Mouse (Mus musculus): ENCODE results near the gene Rab15. TPM values are rescaled to one million over a fixed set of nuclear protein-coding genes. Genes with fewer than 3 reads are reported as not detected.

Gene Rab15
- polyA plus RNA-seq, 1 experiment from 2014 or later: 18.7 TPM

DNA sequence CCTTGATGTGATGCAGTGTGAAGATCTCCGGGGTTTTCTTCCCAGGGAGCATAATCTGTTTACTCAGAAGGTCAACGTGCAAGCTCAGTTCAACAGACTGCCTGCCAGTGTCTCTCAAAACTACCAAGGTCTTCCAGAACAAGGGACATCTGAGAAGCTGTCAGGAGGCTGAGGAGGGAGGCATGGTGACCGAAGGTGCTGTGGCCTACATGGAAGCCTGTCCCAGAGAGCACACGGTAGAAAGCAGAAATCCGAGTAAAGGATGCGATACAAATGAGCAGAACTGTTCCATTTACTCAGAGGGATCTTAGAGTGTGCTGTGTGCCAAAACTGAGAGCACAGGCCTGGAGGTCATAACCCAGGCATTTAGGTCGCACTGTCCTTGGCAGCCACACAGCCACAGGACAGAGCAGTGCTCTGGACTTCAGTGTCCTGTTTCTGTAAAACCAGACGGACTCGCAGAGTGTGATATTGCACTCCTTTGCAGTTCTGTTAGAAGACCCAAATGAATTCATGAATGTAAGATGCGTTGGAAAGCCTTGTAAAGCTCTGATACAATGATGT is 38.6 kb downstream of the Rab15 start:
- no peak overlapping the region for H3K9ac ChIP-seq (ENCODE audit: low read depth, low read length)
- H3K27me3 ChIP-seq (replicated peaks; ENCODE audit: control insufficient read depth, insufficient read depth, low read length): no peaks in the 10 kb centered on the region
- no peaks in the 10 kb centered on the region; the same call in 1 of the 2 replicates for H3K4me1 ChIP-seq (ENCODE audit: control insufficient read depth, insufficient read depth, low read length)
- ATAC-seq: no peak
- H3K4me3 ChIP-seq (ENCODE audit: low read length): no peak overlapping the region
- H3K4me2 ChIP-seq (ENCODE audit: low read depth, low read length): no peak overlapping the region
- no peaks in the 10 kb centered on the region for H3K36me3 ChIP-seq (ENCODE audit: control insufficient read depth, insufficient read depth, low read length)
- no peak overlapping the region for H3K27ac ChIP-seq (ENCODE audit: low read length)
- WGBS: 60% methylated on average over 10 of the region's 10 CpGs
- H3K9me3 ChIP-seq (ENCODE audit: control insufficient read depth, low read length): no peaks in the 10 kb centered on the region

DNA sequence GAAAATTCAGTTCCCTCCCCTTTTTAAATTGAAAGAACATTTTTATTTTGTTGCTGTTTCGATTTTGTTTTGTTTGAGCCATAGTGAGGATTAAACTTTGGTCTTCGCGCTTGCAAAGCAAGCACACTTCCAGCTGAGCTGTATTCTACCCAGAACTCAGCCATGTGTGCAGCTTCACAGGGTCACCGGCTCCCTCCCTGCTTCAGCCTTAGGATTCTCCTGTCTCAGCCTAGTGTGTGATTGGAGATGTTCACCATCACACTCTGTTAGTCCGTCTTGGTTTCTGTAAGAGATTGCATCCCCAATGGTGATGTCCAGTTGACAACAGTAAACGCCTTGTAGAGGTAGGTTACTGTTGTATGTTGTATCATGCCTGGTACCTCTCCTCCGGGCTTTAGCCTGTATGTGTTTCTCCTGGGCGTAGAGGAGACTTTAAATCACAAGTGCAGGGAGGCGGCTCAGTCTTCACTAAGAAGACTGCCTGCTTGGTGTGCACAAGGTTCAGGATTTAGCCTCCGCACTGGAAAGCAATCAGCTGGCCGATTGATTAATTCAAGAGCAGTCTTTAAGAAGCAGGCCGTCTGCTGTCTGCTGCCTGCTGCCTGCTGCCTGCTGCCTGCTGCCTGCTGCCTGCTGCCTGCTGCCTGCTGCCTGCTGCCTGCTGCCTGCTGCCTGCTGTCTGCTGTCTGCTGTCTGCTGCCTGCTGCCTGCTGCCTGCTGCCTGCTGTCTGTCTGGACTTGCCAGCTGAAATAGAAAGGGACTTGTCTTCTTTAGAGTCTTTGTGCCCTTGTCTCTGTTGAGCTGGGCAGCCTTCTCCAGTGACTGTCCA is 41.9 kb downstream of the Rab15 start:
- Histone ChIP-seq H3K4me3 (ENCODE audit: low read length) (no peak overlapping the region), H3K4me1 (ENCODE audit: control insufficient read depth, insufficient read depth, low read length) (no peaks in the 10 kb centered on the region; the same call in 1 of the 2 replicates), H3K27me3 (replicated peaks; ENCODE audit: control insufficient read depth, insufficient read depth, low read length) (no peaks in the 10 kb centered on the region), H3K36me3 (ENCODE audit: control insufficient read depth, insufficient read depth, low read length) (peaks cover 3% of the 10 kb centered on the region; the same call in 1 of the 2 replicates), H3K27ac (ENCODE audit: low read length) (no peak overlapping the region), H3K4me2 (ENCODE audit: low read depth, low read length) (no peak overlapping the region), H3K9ac (ENCODE audit: low read depth, low read length) (no peak overlapping the region), H3K9me3 (ENCODE audit: control insufficient read depth, low read length) (no peaks in the 10 kb centered on the region)
- ATAC-seq: no peak
- WGBS: 77% methylated on average over 12 of the region's 12 CpGs

DNA sequence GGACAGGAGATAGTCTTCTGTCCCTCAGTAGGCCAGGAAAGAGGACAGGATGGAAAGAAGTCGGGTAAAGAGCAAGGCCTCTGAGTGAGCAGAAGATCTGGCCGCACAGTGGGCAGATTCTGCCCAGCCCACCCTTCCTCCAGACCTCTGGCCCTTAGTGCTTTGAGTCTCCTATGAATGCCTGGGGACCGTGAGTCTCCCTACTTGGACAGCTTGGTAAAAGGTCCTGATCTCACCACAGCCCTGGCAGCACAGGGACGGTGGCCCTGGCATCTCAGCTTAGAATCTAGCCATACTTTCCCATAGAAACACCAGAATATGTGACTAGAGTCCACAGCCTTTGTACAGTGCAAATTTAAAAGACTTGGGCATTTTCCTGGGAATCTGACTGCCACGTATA is 42.8 kb downstream of the Rab15 start:
- no peaks in the 10 kb centered on the region for H3K9me3 ChIP-seq (ENCODE audit: control insufficient read depth, low read length)
- H3K36me3 ChIP-seq (ENCODE audit: control insufficient read depth, insufficient read depth, low read length): peaks cover 3% of the 10 kb centered on the region; the same call in 1 of the 2 replicates
- H3K4me1 ChIP-seq (ENCODE audit: control insufficient read depth, insufficient read depth, low read length): no peaks in the 10 kb centered on the region; the same call in 1 of the 2 replicates
- no peak overlapping the region for H3K9ac ChIP-seq (ENCODE audit: low read depth, low read length)
- H3K27me3 ChIP-seq (replicated peaks; ENCODE audit: control insufficient read depth, insufficient read depth, low read length): no peaks in the 10 kb centered on the region
- no peak for ATAC-seq
- H3K27ac ChIP-seq (ENCODE audit: low read length): no peak overlapping the region
- no peak overlapping the region for H3K4me2 ChIP-seq (ENCODE audit: low read depth, low read length)
- 87% methylated on average over 5 of the region's 5 CpGs for WGBS
- H3K4me3 ChIP-seq (ENCODE audit: low read length): no peak overlapping the region

DNA sequence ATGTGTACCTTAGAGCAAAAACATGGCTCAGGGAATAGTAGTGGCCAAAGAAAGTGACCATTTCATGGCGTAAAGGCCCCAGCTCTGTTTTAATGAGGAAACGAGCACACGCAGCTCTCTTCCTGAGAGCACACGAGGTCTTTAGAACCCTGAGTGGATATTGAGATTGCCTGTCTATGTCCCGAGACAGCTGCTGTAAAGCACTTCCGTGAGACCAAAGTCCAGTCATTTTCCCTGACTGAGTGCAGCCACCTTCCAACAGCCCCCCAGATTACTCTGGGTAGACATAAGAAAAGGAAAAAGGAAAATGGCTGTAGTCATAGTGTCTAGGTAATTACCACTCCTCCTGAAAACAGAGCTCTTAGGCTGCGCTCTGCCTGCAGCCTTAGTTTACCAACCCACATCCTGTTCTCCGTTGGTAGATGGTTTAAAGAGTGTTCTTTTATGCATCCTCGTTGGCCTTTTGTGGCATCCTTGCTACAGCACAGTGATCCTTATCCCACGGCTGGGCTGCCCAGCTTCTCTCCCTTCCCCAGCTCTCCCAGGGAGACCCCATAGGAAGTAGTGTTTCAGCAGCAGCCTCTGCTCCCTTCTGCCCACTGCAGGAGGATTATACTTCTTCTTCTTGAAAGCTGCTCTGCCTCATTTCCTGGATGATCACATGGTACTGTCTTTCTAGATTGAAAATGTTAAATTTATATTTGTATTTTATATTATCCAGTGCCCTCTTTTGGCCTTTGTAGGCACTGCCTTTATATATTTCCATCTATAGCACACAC is 44.2 kb downstream of the Rab15 start:
- peaks cover 3% of the 10 kb centered on the region; the same call in 1 of the 2 replicates for H3K36me3 ChIP-seq (ENCODE audit: control insufficient read depth, insufficient read depth, low read length)
- WGBS: 65% methylated on average over 10 of the region's 10 CpGs
- no peak overlapping the region for H3K9ac ChIP-seq (ENCODE audit: low read depth, low read length)
- no peak overlapping the region for H3K4me2 ChIP-seq (ENCODE audit: low read depth, low read length)
- H3K4me3 ChIP-seq (ENCODE audit: low read length): no peak overlapping the region
- ATAC-seq: peak; percentile 70
- H3K4me1 ChIP-seq (ENCODE audit: control insufficient read depth, insufficient read depth, low read length): no peaks in the 10 kb centered on the region; the same call in 1 of the 2 replicates
- H3K9me3 ChIP-seq (ENCODE audit: control insufficient read depth, low read length): no peaks in the 10 kb centered on the region
- H3K27ac ChIP-seq (ENCODE audit: low read length): no peak overlapping the region
- no peaks in the 10 kb centered on the region for H3K27me3 ChIP-seq (replicated peaks; ENCODE audit: control insufficient read depth, insufficient read depth, low read length)

DNA sequence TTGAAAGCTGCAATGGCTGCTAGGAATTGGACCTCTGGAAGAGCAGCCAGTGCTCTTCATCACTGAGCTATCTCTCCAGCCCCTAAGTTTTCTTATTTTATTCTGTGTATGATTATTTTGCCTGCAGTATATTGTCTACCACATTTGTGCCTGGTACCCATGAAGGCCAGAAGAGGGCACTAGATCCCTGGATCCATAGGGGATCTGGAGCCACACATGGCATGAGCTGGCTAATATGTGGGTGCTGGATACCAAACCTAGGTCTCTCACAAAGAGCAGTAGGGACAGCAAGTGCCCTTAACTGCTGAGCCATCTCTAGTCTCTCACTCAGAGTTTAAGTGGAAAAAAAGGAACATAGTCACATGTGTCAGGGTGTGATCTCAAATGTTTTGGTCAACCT is 44.9 kb downstream of the Rab15 start:
- 0 out of 2 replicates have a peak, but pooled peaks have one; percentile 28 for ATAC-seq
- peaks cover 3% of the 10 kb centered on the region; the same call in 1 of the 2 replicates for H3K36me3 ChIP-seq (ENCODE audit: control insufficient read depth, insufficient read depth, low read length)
- H3K9ac ChIP-seq (ENCODE audit: low read depth, low read length): no peak overlapping the region
- H3K4me2 ChIP-seq (ENCODE audit: low read depth, low read length): no peak overlapping the region
- H3K9me3 ChIP-seq (ENCODE audit: control insufficient read depth, low read length): no peaks in the 10 kb centered on the region
- H3K27ac ChIP-seq (ENCODE audit: low read length): no peak overlapping the region
- no peak overlapping the region for H3K4me3 ChIP-seq (ENCODE audit: low read length)
- H3K4me1 ChIP-seq (ENCODE audit: control insufficient read depth, insufficient read depth, low read length): no peaks in the 10 kb centered on the region; the same call in 1 of the 2 replicates
- no peaks in the 10 kb centered on the region for H3K27me3 ChIP-seq (replicated peaks; ENCODE audit: control insufficient read depth, insufficient read depth, low read length)

DNA sequence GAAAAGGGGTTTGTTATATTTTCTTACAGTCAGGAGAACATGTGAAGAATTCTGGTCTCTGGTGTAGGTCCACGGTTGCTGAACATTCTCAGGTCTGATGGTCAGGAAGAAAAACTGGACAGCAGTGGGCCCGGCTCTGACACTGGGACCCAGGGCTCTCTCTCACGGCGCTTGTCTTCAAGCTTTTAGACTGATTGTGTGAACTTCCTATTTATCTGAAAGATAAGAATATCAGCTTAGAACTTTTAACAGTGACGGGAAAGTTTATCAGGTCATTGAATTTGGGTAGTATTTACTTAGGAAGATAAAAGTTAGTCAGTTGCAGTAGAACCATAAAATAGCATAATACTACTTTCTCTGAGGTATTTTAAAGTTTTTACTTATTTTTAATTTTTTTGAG is 45.8 kb downstream of the Rab15 start:
- Histone ChIP-seq H3K4me2 (ENCODE audit: low read depth, low read length) (no peak overlapping the region), H3K36me3 (ENCODE audit: control insufficient read depth, insufficient read depth, low read length) (peaks cover 3% of the 10 kb centered on the region; the same call in 1 of the 2 replicates), H3K4me1 (ENCODE audit: control insufficient read depth, insufficient read depth, low read length) (no peaks in the 10 kb centered on the region; the same call in 1 of the 2 replicates), H3K4me3 (ENCODE audit: low read length) (no peak overlapping the region), H3K9ac (ENCODE audit: low read depth, low read length) (no peak overlapping the region), H3K27me3 (replicated peaks; ENCODE audit: control insufficient read depth, insufficient read depth, low read length) (no peaks in the 10 kb centered on the region), H3K9me3 (ENCODE audit: control insufficient read depth, low read length) (no peaks in the 10 kb centered on the region), H3K27ac (ENCODE audit: low read length) (no peak overlapping the region)
- no peak for ATAC-seq
- 72% methylated on average over 5 of the region's 5 CpGs for WGBS

DNA sequence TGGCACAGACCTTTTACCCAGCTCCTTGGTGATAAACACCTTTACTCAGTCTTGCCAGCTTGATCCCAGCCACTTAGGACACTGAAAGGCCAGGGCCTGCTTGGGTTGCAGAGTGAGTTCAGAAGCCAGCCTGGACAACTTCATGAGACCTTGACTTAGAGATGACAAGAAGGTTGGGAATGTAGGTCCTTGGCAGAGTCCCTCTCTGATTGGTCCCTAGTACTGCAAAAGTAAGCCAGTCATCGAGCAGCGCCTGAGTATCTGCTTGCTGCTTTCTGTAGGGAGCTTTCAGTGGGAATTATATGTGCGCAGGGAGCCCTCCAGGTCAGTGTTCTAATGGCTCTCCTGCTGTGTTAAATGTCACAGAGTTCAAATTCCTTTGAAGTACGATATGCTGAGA is 47.6 kb downstream of the Rab15 start:
- ATAC-seq: no peak
- H3K9me3 ChIP-seq (ENCODE audit: control insufficient read depth, low read length): no peaks in the 10 kb centered on the region
- H3K4me2 ChIP-seq (ENCODE audit: low read depth, low read length): no peak overlapping the region

DNA sequence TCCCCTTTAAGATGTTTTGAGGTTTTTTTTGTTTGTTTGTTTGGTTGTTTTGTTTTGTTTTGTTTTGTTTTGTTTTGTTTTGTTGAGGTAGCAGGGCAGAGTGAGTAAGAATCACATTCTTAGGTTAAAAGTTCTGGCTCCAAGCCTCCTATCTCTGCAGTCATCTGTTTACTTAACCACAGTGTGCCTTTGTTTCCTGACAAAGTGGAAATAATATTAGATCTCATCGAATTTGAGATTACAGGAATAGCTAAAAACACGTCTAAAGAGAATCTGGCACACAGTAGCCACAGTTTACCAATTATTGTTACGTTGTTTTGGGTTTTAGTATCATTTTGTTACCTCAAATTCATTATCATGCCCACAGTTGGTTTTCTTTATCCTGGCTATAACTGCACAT is 48.1 kb downstream of the Rab15 start:
- ATAC-seq: no peak
- Histone ChIP-seq H3K27me3 (replicated peaks; ENCODE audit: control insufficient read depth, insufficient read depth, low read length) (no peaks in the 10 kb centered on the region), H3K36me3 (ENCODE audit: control insufficient read depth, insufficient read depth, low read length) (peaks cover 3% of the 10 kb centered on the region; the same call in 1 of the 2 replicates), H3K4me2 (ENCODE audit: low read depth, low read length) (no peak overlapping the region), H3K4me3 (ENCODE audit: low read length) (no peak overlapping the region), H3K9me3 (ENCODE audit: control insufficient read depth, low read length) (no peaks in the 10 kb centered on the region), H3K9ac (ENCODE audit: low read depth, low read length) (no peak overlapping the region), H3K27ac (ENCODE audit: low read length) (no peak overlapping the region), H3K4me1 (ENCODE audit: control insufficient read depth, insufficient read depth, low read length) (no peaks in the 10 kb centered on the region)
- WGBS: 68% methylated on average over 3 of the region's 3 CpGs

More for the DNA sequence above, 47.6 kb downstream of the Rab15 start:
- 78% methylated on average over 4 of the region's 4 CpGs for WGBS
- Histone ChIP-seq H3K36me3 (ENCODE audit: control insufficient read depth, insufficient read depth, low read length) (peaks cover 3% of the 10 kb centered on the region; the same call in 1 of the 2 replicates), H3K4me1 (ENCODE audit: control insufficient read depth, insufficient read depth, low read length) (no peaks in the 10 kb centered on the region), H3K4me3 (ENCODE audit: low read length) (no peak overlapping the region), H3K9ac (ENCODE audit: low read depth, low read length) (no peak overlapping the region), H3K27me3 (replicated peaks; ENCODE audit: control insufficient read depth, insufficient read depth, low read length) (no peaks in the 10 kb centered on the region), H3K27ac (ENCODE audit: low read length) (no peak overlapping the region)

DNA sequence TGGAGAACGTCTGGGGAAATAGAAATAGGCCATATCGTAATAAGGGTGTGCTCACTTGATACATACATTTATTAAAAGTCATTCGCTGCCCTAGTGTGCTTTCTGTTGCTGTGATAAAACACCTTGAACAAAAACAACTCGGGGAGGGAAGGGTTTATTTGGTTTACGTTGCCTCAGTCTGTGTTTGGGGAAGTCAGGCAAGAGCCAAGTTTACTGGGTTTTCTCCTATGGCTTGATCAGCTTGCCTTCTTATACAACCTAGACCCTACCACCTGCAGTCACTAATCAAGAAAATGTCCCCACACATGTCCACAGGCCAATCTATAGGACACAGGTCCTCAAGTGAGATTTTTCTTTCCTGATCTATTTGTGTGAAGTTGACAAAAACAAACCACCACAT is 51.2 kb downstream of the Rab15 start:
- Histone ChIP-seq H3K36me3 (ENCODE audit: control insufficient read depth, insufficient read depth, low read length) (peaks cover 3% of the 10 kb centered on the region; the same call in 1 of the 2 replicates), H3K9ac (ENCODE audit: low read depth, low read length) (no peak overlapping the region), H3K4me3 (ENCODE audit: low read length) (no peak overlapping the region), H3K4me2 (ENCODE audit: low read depth, low read length) (no peak overlapping the region), H3K27ac (ENCODE audit: low read length) (no peak overlapping the region), H3K27me3 (replicated peaks; ENCODE audit: control insufficient read depth, insufficient read depth, low read length) (no peaks in the 10 kb centered on the region), H3K4me1 (ENCODE audit: control insufficient read depth, insufficient read depth, low read length) (no peaks in the 10 kb centered on the region), H3K9me3 (ENCODE audit: control insufficient read depth, low read length) (no peaks in the 10 kb centered on the region)
- WGBS: 85% methylated on average over 5 of the region's 5 CpGs
- no peak for ATAC-seq

Measured in intestine, embryonic 16.5 days (tissue).